8 mouse cellular contexts compared by ENCODE assay signal in the genomic region with DNA sequence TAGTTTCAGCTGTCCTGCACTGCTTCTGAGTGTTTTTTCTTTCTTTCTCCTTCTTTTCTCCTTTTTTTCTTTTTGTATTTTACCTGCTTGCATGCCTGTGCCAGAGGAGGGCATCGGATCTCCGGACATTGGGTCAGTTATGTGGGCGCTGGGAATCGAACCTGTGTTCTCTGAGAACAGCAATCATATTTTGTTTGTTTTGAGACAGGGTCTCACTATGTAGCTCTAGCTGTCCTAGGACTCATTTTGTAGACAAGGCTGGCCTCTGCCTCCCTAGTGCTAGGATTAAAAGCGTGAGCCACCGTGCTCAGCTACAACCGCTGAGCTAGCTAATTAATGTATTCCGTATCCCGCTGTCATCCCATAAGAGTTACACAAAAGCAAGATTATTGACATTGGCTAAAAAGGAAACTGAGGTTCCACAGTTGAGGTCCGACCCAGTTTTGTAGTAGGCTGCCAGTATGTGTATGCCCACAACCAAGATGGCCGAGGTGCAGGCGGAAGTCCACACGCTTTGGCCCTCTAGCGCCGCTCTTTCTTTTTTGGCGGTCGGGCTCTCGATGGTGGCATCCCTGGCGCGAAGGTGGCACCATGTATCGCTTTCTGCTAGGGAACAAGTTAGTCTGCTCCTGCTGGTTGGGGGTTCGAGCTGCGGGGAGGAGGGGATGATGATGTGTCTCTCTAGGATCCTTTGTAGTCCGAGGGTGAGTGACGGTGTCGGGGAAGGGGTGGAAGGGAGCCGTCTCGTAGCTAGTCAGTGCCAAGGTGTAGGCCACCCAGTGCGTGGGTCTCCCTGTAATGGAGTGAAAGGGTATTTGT. TPM values are rescaled to one million over a fixed set of nuclear protein-coding genes. Genes with fewer than 3 reads are reported as not detected.
DNase-seq lines count a peak whose midpoint lies in the region; ATAC-seq lines count a peak whose summit lies in the region.

No protein-coding gene starts in this region.

- H3K4me2 ChIP-seq in embryonic facial prominence, embryonic 11.5 days (ENCODE audit: low read depth, low read length): peak overlapping the region; percentile 85

- no peaks in the 10 kb centered on the region; the same call in 1 of the 2 replicates for H3K36me3 ChIP-seq in embryonic facial prominence, embryonic 11.5 days (replicated peaks; ENCODE audit: control insufficient read depth, insufficient read depth, low read depth, low read length)
- H3K36me3 ChIP-seq in midbrain, embryonic 10.5 days: peaks cover 24% of the 10 kb centered on the region

- H3K9me3 ChIP-seq in embryonic facial prominence, embryonic 11.5 days (replicated peaks; ENCODE audit: control insufficient read depth, low read length): no peaks in the 10 kb centered on the region
- no peaks in the 10 kb centered on the region for H3K9me3 ChIP-seq in midbrain, embryonic 10.5 days (replicated peaks)

- intact Hi-C loops in left cerebral cortex, postnatal 4 days (cut with DNase I): no loop called here

- H3K27ac ChIP-seq in embryonic facial prominence, embryonic 11.5 days (replicated peaks; ENCODE audit: low read depth, low read length): peak overlapping the region; percentile 80
- peak overlapping the region; percentile 94 for H3K27ac ChIP-seq in midbrain, embryonic 10.5 days (replicated peaks)

- no peaks in the 10 kb centered on the region; the same call in 1 of the 2 replicates for H3K4me1 ChIP-seq in embryonic facial prominence, embryonic 11.5 days (ENCODE audit: control insufficient read depth, insufficient read depth, low read length)
- H3K4me1 ChIP-seq in midbrain, embryonic 10.5 days: peaks cover 57% of the 10 kb centered on the region

- WGBS in embryonic facial prominence, embryonic 11.5 days: under 1% methylated on average over 29 of the region's 29 CpGs
- WGBS in midbrain, embryonic 10.5 days: under 1% methylated on average over 29 of the region's 29 CpGs

- peak; percentile 89 for DNase-seq in adrenal gland, postnatal 14 days
- peak; percentile 84 for DNase-seq in embryonic facial prominence, embryonic 11.5 days (ENCODE audit: low spot score)
- peak; percentile 99 for DNase-seq in heart, adult 11 months
- DNase-seq in kidney, adult 11 months: peak; percentile 79
- DNase-seq in left cerebral cortex, postnatal 4 days: peak; percentile 86
- DNase-seq in midbrain, embryonic 10.5 days (ENCODE audit: low spot score): peak; percentile 86
- peak; percentile 71 to 79 for DNase-seq in right cerebral cortex, postnatal 36 days (ENCODE audit: low spot score in 2 of 2)
- DNase-seq in urinary bladder, postnatal 36 days (ENCODE audit: low spot score in 2 of 2): peak; percentile 64 to 81

- ATAC-seq in embryonic facial prominence, embryonic 11.5 days (replicated peaks; ENCODE audit: insufficient number of reproducible peaks, low FRiP score, low TSS enrichment, low read depth): peak; percentile 15; the same call in 1 of the 2 replicates

- H3K4me3 ChIP-seq in embryonic facial prominence, embryonic 11.5 days (ENCODE audit: low read depth, low read length): peak overlapping the region; percentile 97
- H3K4me3 ChIP-seq in midbrain, embryonic 10.5 days: peak overlapping the region; percentile 87

- H3K9ac ChIP-seq in embryonic facial prominence, embryonic 11.5 days (replicated peaks; ENCODE audit: low read length): peak overlapping the region; percentile 88

- no peaks in the 10 kb centered on the region for H3K27me3 ChIP-seq in embryonic facial prominence, embryonic 11.5 days (ENCODE audit: control insufficient read depth, insufficient read depth, low read length)
- H3K27me3 ChIP-seq in midbrain, embryonic 10.5 days (ENCODE audit: low read depth, poor library complexity, severe bottlenecking): no peaks in the 10 kb centered on the region

RNA-seq across cellular contexts. Expression of gene Ier2, which starts 2.1 kb away (rescaled TPM):
- total RNA-seq in adrenal gland, postnatal 14 days (2021): 45.5 and 55.7 TPM in 2 replicates
- 86.9 and 89.6 TPM in 2 replicates for polyA plus RNA-seq in embryonic facial prominence, embryonic 11.5 days (2014; fragmentation: Nextera tagmentation; extraction: Ambion mirVana)
- 10 to 100 TPM; 10.2 to 10.7 TPM for total RNA-seq in left cerebral cortex, postnatal 4 days (2021)
- polyA plus RNA-seq in midbrain, embryonic 10.5 days (2016; fragmentation: Nextera tagmentation; extraction: Ambion mirVana): 63.6 and 78.2 TPM in 2 replicates

RNA-seq across cellular contexts. Expression of gene Trmt1, which starts 21.3 kb away (rescaled TPM):
- total RNA-seq in adrenal gland, postnatal 14 days (2021): 62.2 and 67.9 TPM in 2 replicates
- polyA plus RNA-seq in embryonic facial prominence, embryonic 11.5 days (2014; fragmentation: Nextera tagmentation; extraction: Ambion mirVana): 61.5 and 64.7 TPM in 2 replicates
- 100 to 1,000 TPM; 110 to 112 TPM for total RNA-seq in left cerebral cortex, postnatal 4 days (2021)
- 56.4 and 58.1 TPM in 2 replicates for polyA plus RNA-seq in midbrain, embryonic 10.5 days (2016; fragmentation: Nextera tagmentation; extraction: Ambion mirVana)

RNA-seq across cellular contexts. Expression of gene Nacc1, which starts 22.9 kb away (rescaled TPM):
- 68.3 and 68.8 TPM in 2 replicates for total RNA-seq in adrenal gland, postnatal 14 days (2021)
- 21.0 and 21.1 TPM in 2 replicates for polyA plus RNA-seq in embryonic facial prominence, embryonic 11.5 days (2014; fragmentation: Nextera tagmentation; extraction: Ambion mirVana)
- 10 to 100 TPM; 68.4 to 72.1 TPM for total RNA-seq in left cerebral cortex, postnatal 4 days (2021)
- 24.8 and 26.3 TPM in 2 replicates for polyA plus RNA-seq in midbrain, embryonic 10.5 days (2016; fragmentation: Nextera tagmentation; extraction: Ambion mirVana)

RNA-seq across cellular contexts. Expression of gene Lyl1, which starts 36.5 kb away (rescaled TPM):
- 4.2 and 9.4 TPM in 2 replicates for total RNA-seq in adrenal gland, postnatal 14 days (2021)
- polyA plus RNA-seq in embryonic facial prominence, embryonic 11.5 days (2014; fragmentation: Nextera tagmentation; extraction: Ambion mirVana): 4.6 and 5.3 TPM in 2 replicates
- 1 to 10 TPM; 3.0 to 3.3 TPM for total RNA-seq in left cerebral cortex, postnatal 4 days (2021)
- polyA plus RNA-seq in midbrain, embryonic 10.5 days (2016; fragmentation: Nextera tagmentation; extraction: Ambion mirVana): 4.8 and 5.8 TPM in 2 replicates

RNA-seq across cellular contexts. Expression of gene G430095P16Rik, which starts 58.0 kb away (rescaled TPM):
- 0.52 and 0.90 TPM in 2 replicates for total RNA-seq in adrenal gland, postnatal 14 days (2021)
- 3.6 and 5.7 TPM in 2 replicates for polyA plus RNA-seq in embryonic facial prominence, embryonic 11.5 days (2014; fragmentation: Nextera tagmentation; extraction: Ambion mirVana)
- total RNA-seq in left cerebral cortex, postnatal 4 days (2021): not detected
- 1.1 and 1.4 TPM in 2 replicates for polyA plus RNA-seq in midbrain, embryonic 10.5 days (2016; fragmentation: Nextera tagmentation; extraction: Ambion mirVana)

Comparison
In these comparisons a context has a peak if more than half of its experiments do, and no peak if none do; other contexts are left out.
1. Peak in every context shown above with its lines: DNase-seq, ATAC-seq, H3K4me3 ChIP-seq and H3K27ac ChIP-seq.